Mouse (Mus musculus) brown adipose tissue, adult 24 weeks (tissue): ENCODE data around the gene Arntl2. TPM values are rescaled to one million over a fixed set of nuclear protein-coding genes. Genes with fewer than 3 reads are reported as not detected.

Source experiments
- H3K27ac ChIP-seq: fragments of 200-500 bp; replicated peaks from 2 replicates; pipeline ENCODE4 v1.5.1; 2012; ENCODE audit warnings: low read depth, mild to moderate bottlenecking, low read length
- H3K4me1 ChIP-seq: fragments of 200-500 bp; 2 replicates; pipeline ENCODE4 v1.6.1; 2012; ENCODE audit warnings: low read length, mixed read lengths; ENCODE audit not compliant: control insufficient read depth, insufficient read depth, insufficient read length
- H3K4me3 ChIP-seq: fragments of 200-500 bp; 2 replicates; pipeline ENCODE4 v1.5.1; 2012; ENCODE audit warnings: low read depth, mild to moderate bottlenecking, low read length, moderate library complexity; ENCODE audit not compliant: insufficient read depth
- polyA plus RNA-seq: library from polyadenylated mRNA; stranded (reverse); fragments of >200 nt; gene quantifications from 2 replicates; pipeline ENCODE4 v1.2.4, GENCODE M21; 2012; ENCODE audit not compliant: missing spikeins, insufficient read depth, insufficient read length

Arntl2 gene
- polyA plus RNA-seq: 2.3 and 3.5 TPM in 2 replicates

DNA sequence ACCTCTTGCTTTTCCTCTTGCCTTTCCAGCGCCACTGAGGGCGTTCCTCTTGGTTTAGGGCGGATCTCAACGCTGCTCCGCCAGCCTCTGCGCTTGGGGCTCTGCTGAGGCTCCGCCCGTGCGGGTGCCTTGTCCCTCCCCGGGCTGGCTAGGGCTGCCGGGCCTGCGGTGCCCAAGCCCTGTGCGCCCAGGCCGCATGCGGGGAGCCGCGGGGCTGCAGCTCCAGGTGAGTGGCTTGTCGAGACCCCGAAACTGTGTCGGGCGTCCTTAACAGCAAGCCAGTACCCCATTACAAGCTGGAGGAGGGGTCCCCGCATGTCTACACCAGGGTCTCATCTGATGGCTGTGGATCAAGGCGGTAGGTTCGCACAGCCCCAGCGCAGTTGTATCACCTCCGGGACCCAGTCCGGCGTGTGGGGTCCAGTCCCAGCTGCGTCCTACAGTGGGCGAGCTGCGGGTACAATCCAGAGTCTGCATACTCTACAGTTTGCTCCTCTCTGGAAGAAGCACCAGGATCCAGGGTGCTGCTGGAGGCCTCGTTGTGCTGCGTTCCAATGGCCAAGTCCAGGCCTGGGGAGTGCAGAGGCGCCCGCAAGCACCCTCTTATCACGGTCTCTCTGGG is at the start of gene Arntl2:
Arntl2 (plus strand) TSS at position 132 of the 622 bp plus-strand sequence.
- Histone ChIP-seq H3K4me3 (peak within 1 kb of the TSS; percentile 66), H3K27ac (0 out of 2 replicates have a peak within 1 kb of the TSS, but pooled peaks have one; percentile 6), H3K4me1 (peaks cover 18% of the 10 kb centered on the region; the same call in 1 of the 2 replicates)

DNA sequence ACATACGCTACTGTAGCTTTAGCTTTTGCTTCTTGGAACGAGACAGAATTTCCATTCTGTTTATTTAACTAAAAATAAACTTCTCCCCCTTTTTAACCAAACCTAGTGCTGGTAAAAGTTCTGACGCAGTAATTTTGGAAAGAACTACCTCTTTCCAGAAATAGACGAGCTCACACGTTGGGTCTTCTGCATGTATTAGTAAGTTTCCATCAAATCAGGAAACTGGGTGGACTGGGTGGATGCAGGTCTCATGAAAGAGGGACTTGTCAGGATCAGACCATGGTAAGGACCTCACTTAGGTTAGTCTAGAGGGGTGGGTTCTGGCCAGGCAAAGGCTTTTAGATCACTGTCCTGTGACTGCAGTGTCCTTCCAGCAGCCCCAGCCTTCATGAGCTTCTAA is 49.3 kb upstream of the Arntl2 start:
- no peak overlapping the region for H3K27ac ChIP-seq
- H3K4me1 ChIP-seq: peaks cover 14% of the 10 kb centered on the region

GRCm38 (mm10) chr6:146747057-146747456 is 48.8 kb upstream of the Arntl2 start:
- H3K27ac ChIP-seq: no peak overlapping the region
- peaks cover 16% of the 10 kb centered on the region for H3K4me1 ChIP-seq
- H3K4me3 ChIP-seq: no peak overlapping the region

More for the DNA sequence above, 49.3 kb upstream of the Arntl2 start:
- H3K4me3 ChIP-seq: no peak overlapping the region

- H3K27ac ChIP-seq: no peak overlapping the region
- peaks cover 13% of the 10 kb centered on the region for H3K4me1 ChIP-seq
- no peak overlapping the region for H3K4me3 ChIP-seq
These were observed 47.6 kb upstream of the Arntl2 start for GRCm38 (mm10) chr6:146748271-146748670.

GRCm38 (mm10) chr6:146751671-146752070 is 44.2 kb upstream of the Arntl2 start:
- Histone ChIP-seq H3K4me3 (no peak overlapping the region), H3K27ac (0 out of 2 replicates have a peak overlapping the region, but pooled peaks have one; percentile 16), H3K4me1 (peaks cover 21% of the 10 kb centered on the region)

GRCm38 (mm10) chr6:146752178-146752577 is 43.7 kb upstream of the Arntl2 start:
- Histone ChIP-seq H3K27ac (0 out of 2 replicates have a peak overlapping the region, but pooled peaks have one; percentile 16), H3K4me1 (peaks cover 23% of the 10 kb centered on the region), H3K4me3 (no peak overlapping the region)

DNA sequence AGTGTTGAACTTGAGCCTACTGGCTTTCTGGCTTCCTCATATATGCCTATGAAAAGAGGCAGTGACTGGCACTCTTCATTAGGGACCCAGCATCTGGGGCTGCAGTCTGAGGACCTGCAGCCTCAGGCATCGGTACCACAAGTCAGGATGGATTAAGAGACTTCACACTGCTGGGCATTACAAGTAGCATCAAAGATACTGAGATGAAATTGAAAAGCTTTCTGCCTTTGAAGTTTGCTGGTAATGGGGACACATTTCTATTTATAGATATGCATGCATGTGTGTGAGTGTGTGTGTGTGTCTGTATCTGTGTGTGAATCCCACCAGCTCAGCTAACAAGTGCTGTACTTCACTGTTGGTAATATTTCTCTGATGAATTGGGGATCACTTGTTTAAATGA is 43.2 kb upstream of the Arntl2 start:
- Histone ChIP-seq H3K4me1 (peaks cover 23% of the 10 kb centered on the region), H3K4me3 (no peak overlapping the region), H3K27ac (no peak overlapping the region)

DNA sequence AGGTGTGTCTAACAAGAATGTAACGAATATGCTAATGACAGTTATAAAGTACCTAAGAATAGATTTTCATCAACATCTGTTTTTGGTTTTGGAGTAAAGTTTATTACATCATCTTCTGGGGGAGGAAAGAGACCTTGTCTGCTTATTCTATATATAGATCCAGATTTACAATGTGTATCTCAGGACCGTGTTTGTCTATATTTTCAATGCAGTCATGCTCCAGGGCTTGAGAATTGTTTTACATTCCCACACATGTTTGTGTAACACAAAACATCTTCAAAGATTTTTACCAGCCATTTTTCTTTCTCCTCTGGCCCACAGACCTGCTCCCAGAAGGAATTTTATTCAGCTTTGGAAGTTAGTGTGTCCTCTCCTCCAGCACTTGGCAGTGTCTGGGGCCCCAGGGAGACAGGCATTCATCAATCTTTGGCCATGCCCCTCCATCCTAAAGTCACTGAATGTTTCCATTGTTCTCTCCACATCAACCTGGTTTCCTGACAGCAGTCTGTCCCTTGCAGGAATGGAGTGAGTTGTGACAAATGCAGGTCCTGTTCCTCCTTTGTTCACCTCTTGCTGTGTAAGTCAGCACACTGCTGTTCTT is 42.2 kb upstream of the Arntl2 start:
- peaks cover 21% of the 10 kb centered on the region for H3K4me1 ChIP-seq
- H3K4me3 ChIP-seq: no peak overlapping the region
- H3K27ac ChIP-seq: no peak overlapping the region

DNA sequence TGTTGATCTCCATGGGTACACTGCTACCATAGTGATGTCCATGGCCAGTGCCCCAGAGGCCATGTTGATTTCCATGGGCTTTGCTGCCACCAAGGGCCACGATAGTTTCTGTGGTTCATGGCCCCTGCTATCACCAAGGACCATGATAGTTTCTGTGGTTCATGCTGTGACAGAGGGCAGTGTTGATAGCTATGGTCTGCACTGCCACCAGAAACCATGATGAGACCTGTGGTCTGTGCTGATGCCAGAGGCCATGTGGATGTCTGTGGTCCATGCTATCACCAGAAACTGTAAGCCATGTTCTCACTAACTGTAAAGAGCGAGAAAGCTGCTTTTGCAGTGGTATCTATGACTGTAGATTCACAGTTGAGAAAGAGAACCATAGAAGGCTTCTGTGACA is 40.7 kb upstream of the Arntl2 start:
- H3K27ac ChIP-seq: no peak overlapping the region
- H3K4me3 ChIP-seq: no peak overlapping the region
- peaks cover 21% of the 10 kb centered on the region for H3K4me1 ChIP-seq

DNA sequence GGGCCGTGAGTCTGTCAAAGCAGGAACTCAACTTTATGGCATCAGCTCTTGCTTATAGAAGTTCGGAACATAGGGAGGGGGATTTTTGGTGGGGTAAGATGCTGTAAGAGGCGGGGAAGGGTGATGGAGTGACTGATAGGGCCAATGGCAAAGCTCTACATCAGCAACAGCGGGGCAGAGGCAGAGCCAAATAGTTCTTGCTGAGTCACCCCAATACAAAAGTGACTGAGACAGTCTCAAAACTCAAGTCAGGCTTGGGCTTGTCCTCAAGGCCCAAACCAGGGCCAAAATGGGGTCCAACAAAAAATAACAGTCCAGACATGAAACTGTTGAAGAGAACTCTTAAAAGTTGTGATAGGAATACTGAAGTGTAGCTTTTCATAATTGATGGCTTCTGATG is 40.2 kb upstream of the Arntl2 start:
- no peak overlapping the region for H3K27ac ChIP-seq
- peaks cover 18% of the 10 kb centered on the region for H3K4me1 ChIP-seq
- H3K4me3 ChIP-seq: no peak overlapping the region

DNA sequence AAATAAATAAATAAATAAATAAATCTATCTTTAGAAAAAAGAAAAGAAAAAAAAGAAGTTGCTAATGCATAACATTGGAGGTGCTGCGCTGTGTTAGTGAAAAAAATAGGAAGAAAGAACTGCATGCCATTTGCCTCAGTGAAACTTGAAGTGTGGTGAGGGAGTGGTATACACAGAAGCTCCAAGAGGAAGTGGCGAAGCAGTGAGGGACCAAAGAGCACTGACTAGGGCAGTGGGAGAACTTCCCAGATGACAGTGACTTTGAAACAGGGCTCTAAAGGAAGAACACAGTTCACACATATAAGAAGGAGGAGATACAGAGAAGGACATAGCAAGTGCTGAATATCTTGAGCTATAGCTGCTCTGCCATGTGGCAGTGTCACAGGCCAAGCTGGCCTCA is 36.8 kb upstream of the Arntl2 start:
- Histone ChIP-seq H3K4me1 (peaks cover 8% of the 10 kb centered on the region; the same call in 1 of the 2 replicates), H3K27ac (0 out of 2 replicates have a peak overlapping the region, but pooled peaks have one; percentile 15), H3K4me3 (no peak overlapping the region)

GRCm38 (mm10) chr6:146760022-146760421 is 35.8 kb upstream of the Arntl2 start:
- Histone ChIP-seq H3K4me1 (peaks cover 6% of the 10 kb centered on the region; the same call in 1 of the 2 replicates), H3K27ac (no peak overlapping the region), H3K4me3 (no peak overlapping the region)

- H3K4me1 ChIP-seq: peaks cover 6% of the 10 kb centered on the region; the same call in 1 of the 2 replicates
- no peak overlapping the region for H3K4me3 ChIP-seq
- no peak overlapping the region for H3K27ac ChIP-seq
These were observed 35.1 kb upstream of the Arntl2 start for GRCm38 (mm10) chr6:146760736-146761135.

DNA sequence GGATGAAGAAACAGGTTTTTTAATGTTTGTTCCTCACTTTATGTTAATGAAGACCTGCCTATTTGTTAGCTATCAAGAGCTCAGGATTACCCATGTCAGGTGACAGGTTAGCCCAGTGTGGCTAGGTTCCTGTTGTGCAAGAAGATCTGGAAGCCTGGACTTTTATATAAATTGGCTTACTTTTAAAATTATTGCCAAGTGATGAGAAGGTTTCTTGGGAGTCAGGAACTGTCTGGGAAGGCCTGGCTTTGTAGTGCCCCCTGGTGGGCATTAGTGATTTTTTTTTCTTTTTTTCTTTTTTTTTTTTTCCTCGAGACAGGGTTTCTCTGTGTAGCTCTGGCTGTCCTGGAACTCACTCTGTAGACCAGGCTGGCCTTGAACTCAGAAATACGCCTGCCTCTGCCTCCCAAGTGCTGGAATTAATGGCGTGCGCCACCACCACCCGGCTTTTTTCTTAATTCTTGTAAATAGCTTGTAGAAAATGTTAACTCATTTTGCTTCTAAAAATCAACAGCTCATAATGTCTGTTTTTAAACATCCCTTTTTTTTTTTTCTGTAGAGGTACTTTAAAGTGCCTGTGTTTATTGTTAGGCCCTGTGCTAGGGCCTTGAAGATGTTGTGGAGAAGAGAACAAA is 33.5 kb upstream of the Arntl2 start:
- Histone ChIP-seq H3K4me1 (no peaks in the 10 kb centered on the region), H3K4me3 (no peak overlapping the region), H3K27ac (no peak overlapping the region)

DNA sequence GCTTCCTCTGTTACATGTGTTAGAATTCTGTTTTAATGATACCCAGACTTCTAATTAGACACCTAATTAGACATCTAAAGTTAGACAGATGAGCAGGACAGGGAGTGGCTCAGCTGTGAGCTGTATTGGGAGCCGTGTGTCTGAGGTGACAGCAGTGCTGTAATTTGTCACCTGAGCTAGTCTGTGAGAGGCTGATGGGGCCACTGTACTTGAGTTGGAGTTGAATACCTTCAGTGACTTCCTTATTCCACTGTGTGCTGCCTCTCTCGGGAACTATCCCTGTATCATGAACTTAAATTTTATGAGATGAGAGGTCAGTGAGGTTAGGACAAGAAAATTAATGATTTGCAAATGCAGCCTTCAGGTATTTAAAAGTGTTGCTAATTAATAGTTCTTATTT is 31.3 kb upstream of the Arntl2 start:
- no peak overlapping the region for H3K4me3 ChIP-seq
- H3K4me1 ChIP-seq: peaks cover 7% of the 10 kb centered on the region; the same call in 1 of the 2 replicates
- no peak overlapping the region for H3K27ac ChIP-seq
